Mouse (Mus musculus): ENCODE measurements at regions not wholly inside any gene's neighbourhood (a gene's known extent, or its start where the extent isn't known, plus 50 kb on each side); places are given as distances from the start of the nearest gene placed in this dataset.

- TF ChIP-seq CTCF (IDR thresholded peaks at IDR 0.05; ENCODE audit: extremely low read depth, insufficient read depth, low read length) (no peak), POLR2A (IDR thresholded peaks at IDR 0.05; ENCODE audit: extremely low read depth, insufficient read depth, low read length) (no peak)
Measured at GRCm38 (mm10) chr9:101417660-101418059, 166.1 kb upstream of the Ppp2r3a start.

Data from cortical plate, adult 2 months (tissue).